Mouse (Mus musculus) duodenum, adult 2 months (tissue): ENCODE results near the gene Abhd14b. TPM values are rescaled to one million over a fixed set of nuclear protein-coding genes. Genes with fewer than 3 reads are reported as not detected.

Source experiments
- polyA plus RNA-seq: library from polyadenylated mRNA; depleted of rRNA; stranded (reverse); fragments of >200 nt; gene quantifications from 2 replicates; pipeline ENCODE4 v1.2.3, GENCODE M21; 2012; ENCODE audit warnings: low replicate concordance; rRNA removed

Abhd14b gene
- 90.3 and 94.3 TPM in 2 replicates for polyA plus RNA-seq

GRCm38 (mm10) chr9:106447348-106447747 is at the start of gene Abhd14b, which contains the start of gene Abhd14a:
Gene Abhd14b (plus strand): TSS chr9:106447459.
Gene Abhd14a (minus strand): TSS chr9:106447678.

GRCm38 (mm10) chr9:106429221-106430014 is 17.8 kb upstream of the Abhd14b start, which contains the start of gene Rpl29:
Gene Rpl29 (plus strand): TSS chr9:106429454.

GRCm38 (mm10) chr9:106453271-106454070 is 6.2 kb downstream of the Abhd14b start, which contains the start of gene Pcbp4:
Gene Pcbp4 (plus strand): TSS chr9:106453291.

DNA sequence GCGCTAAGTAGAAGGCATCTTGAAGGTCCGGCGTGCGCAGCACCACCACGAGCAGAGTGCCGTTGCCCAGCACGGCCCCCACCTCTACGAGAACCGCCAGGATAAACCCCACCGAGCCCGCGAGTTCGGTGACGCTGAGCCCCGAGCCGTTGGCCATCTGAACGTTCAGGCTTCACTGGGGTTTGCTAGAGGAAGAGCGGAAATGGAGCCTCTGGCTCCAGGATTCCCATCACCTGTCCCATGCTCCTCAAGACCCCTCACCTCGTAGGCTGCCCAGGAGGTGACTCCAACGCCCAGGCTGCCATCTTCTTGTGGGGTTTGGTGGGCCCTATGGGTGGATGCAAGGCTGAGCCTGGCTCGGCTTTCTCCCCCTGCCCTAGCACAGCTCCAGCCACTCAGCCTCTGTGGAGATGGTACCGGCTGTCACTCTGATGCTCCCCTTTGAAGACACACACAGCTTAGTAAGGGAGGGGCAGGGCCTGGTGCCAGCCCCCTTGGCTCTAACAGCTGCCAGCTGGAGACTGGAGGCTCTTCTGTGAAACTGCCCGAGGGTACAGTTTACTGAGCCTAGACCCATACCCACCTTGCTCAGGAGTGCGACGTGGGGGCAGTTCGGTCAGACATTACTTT is 18.4 kb downstream of the Abhd14b start, which contains the start of gene Gpr62:
Gpr62 (minus strand) TSS at position 368 of the 630 bp plus-strand sequence.

GRCm38 (mm10) chr9:106475663-106476001 is 28.4 kb downstream of the Abhd14b start, which contains the start of gene Rrp9:
Gene Rrp9 (plus strand): TSS chr9:106475963.

DNA sequence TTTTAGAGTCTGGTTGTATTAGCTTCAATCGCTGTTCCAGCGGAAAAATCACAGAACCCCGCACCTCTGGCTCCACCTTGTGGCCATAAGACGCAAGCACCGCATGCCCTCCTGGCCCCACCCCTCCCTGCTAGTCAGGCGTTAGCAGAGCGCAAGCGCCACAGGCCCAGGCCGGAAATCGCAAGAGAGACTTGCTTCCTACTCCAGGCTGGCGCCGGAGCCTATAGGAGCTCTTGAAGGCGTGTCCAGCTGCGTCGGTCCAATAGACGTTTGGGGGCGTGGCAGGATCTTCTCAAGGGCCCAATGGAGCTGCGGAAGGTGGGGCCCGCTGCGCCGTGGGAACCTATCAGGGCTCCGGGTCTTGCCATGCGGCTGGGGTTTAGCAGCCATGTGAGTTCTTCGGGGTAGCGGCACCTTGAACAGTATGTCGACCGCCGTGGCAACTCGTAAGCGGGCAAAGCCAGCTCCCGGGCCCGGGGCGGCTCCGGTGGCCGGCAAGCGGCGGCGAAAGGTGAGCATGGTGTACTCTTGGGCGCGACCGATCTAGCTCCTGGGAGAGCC is 29.7 kb downstream of the Abhd14b start, which contains the start of gene Parp3:
Parp3 (minus strand) TSS at position 26 of the 561 bp plus-strand sequence.

DNA sequence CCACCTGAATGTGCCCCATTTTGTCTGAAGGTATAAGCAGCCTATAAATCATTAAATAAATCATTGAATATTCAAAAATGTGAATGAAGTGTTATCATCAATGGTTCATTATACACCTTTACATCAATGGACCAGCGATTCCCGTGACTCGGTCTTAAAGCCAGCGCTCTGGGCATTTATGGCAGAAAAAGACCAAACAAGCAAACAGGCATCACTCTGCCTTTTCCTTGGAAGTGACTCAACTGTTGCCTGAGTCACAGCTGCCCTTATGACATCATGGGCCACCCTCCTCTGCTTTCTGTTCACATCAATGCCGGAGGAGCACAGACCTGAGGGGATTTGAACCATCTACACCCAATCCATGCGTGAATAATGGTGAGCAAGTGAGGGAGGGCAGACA is 52.4 kb downstream of the Abhd14b start, which contains the start of gene Iqcf1:
Iqcf1 (plus strand) TSS at position 301 of the 400 bp plus-strand sequence.

Other genes with a start within 250 kb of the Abhd14b start
- gene Ppm1m, start 247.7 kb upstream of the Abhd14b start, polyA plus RNA-seq = 14.0 and 19.1 TPM in 2 replicates
- 16.9 and 20.4 TPM in 2 replicates for gene Twf2, start 244.4 kb upstream of the Abhd14b start, polyA plus RNA-seq
- 1.1 and 1.8 TPM in 2 replicates for gene Tlr9, start 224.9 kb upstream of the Abhd14b start, polyA plus RNA-seq
- gene Alas1, start 198.8 kb upstream of the Abhd14b start, polyA plus RNA-seq = 177 and 205 TPM in 2 replicates
- gene Poc1a, start 166.4 kb upstream of the Abhd14b start, polyA plus RNA-seq = 14.7 TPM in 2 replicates
- 14.1 and 19.8 TPM in 2 replicates for gene Dusp7, start 78.8 kb upstream of the Abhd14b start, polyA plus RNA-seq
- gene Rpl29, start 18.0 kb upstream of the Abhd14b start, polyA plus RNA-seq = 296 and 334 TPM in 2 replicates
- gene Acy1, start 9.1 kb upstream of the Abhd14b start, polyA plus RNA-seq = 113 and 257 TPM in 2 replicates
- gene Abhd14a, start 219 bp downstream of the Abhd14b start, polyA plus RNA-seq = 25.7 and 28.4 TPM in 2 replicates
- 25.3 and 35.3 TPM in 2 replicates for gene Pcbp4, start 5.8 kb downstream of the Abhd14b start, polyA plus RNA-seq
- gene Gpr62, start 18.5 kb downstream of the Abhd14b start, polyA plus RNA-seq = 0.30 and 0.56 TPM in 2 replicates
- 20.7 and 23.2 TPM in 2 replicates for gene Rrp9, start 28.5 kb downstream of the Abhd14b start, polyA plus RNA-seq
- gene Parp3, start 29.5 kb downstream of the Abhd14b start, polyA plus RNA-seq = 20.4 and 31.8 TPM in 2 replicates
- gene Iqcf1, start 52.5 kb downstream of the Abhd14b start, polyA plus RNA-seq = not detected in 2 replicates
- not detected in 2 replicates for gene Iqcf5, start 67.1 kb downstream of the Abhd14b start, polyA plus RNA-seq
- gene Iqcf3, start 114.2 kb downstream of the Abhd14b start, polyA plus RNA-seq = not detected in 2 replicates
- not detected in 2 replicates for gene Iqcf4, start 123.5 kb downstream of the Abhd14b start, polyA plus RNA-seq
- not detected in 2 replicates for gene Iqcf6, start 179.1 kb downstream of the Abhd14b start, polyA plus RNA-seq
- 0.06 TPM in 2 replicates for gene Grm2, start 208.6 kb downstream of the Abhd14b start, polyA plus RNA-seq
- 65.2 and 86.0 TPM in 2 replicates for gene Tex264, start 238.5 kb downstream of the Abhd14b start, polyA plus RNA-seq